Mouse (Mus musculus) forebrain, embryonic 14.5 days (tissue): ENCODE data around the gene Znrf4. TPM values are rescaled to one million over a fixed set of nuclear protein-coding genes. Genes with fewer than 3 reads are reported as not detected.

ENCODE experiments used
- ATAC-seq: fragments of 200-750 bp; cut with Nextera tagmentation; 2 replicates; pipeline ENCODE4 v1.8.0; 2017; ENCODE audit warnings: mild to moderate bottlenecking, moderate library complexity
- DNase-seq: peaks from one replicate; pipeline ENCODE4 v3.0.0-alpha.2; 2015; ENCODE audit warnings: low spot score
- H3K27ac ChIP-seq: fragments of 300-500 bp; sonication (generic); 2 replicates; pipeline ENCODE4 v1.5.1; 2014; ENCODE audit warnings: low read depth, mild to moderate bottlenecking, control low read depth, low read length, moderate library complexity
- H3K27me3 ChIP-seq: fragments of 300-500 bp; sonication (generic); replicated peaks from 2 replicates; pipeline ENCODE4 v1.6.1; 2014; ENCODE audit warnings: low read length, control low read depth, mixed read lengths; ENCODE audit not compliant: control insufficient read depth, insufficient read depth
- H3K36me3 ChIP-seq: fragments of 300-500 bp; sonication (generic); 2 replicates; pipeline ENCODE4 v1.6.1; 2014; ENCODE audit warnings: low read length, control low read depth; ENCODE audit not compliant: control insufficient read depth, insufficient read depth
- H3K4me1 ChIP-seq: fragments of 300-500 bp; sonication (generic); 2 replicates; pipeline ENCODE4 v1.6.1; 2014; ENCODE audit warnings: antibody characterized with exemption, low read length, control low read depth; ENCODE audit not compliant: control insufficient read depth, insufficient read depth
- H3K4me2 ChIP-seq: fragments of 300-500 bp; sonication (generic); 2 replicates; pipeline ENCODE4 v1.6.1; 2014; ENCODE audit warnings: mild to moderate bottlenecking, control low read depth, low read length
- H3K4me3 ChIP-seq: fragments of 300-500 bp; sonication (generic); 2 replicates; pipeline ENCODE4 v1.5.1; 2014; ENCODE audit warnings: low read depth, low read length, control low read depth
- H3K9ac ChIP-seq: fragments of 300-500 bp; sonication (generic); 2 replicates; pipeline ENCODE4 v1.6.1; 2014; ENCODE audit warnings: mild to moderate bottlenecking, low read length, control low read depth, moderate library complexity
- H3K9me3 ChIP-seq: fragments of 300-500 bp; sonication (generic); replicated peaks from 2 replicates; pipeline ENCODE4 v1.6.1; 2016; ENCODE audit warnings: low read length, control low read depth, mixed read lengths; ENCODE audit not compliant: control insufficient read depth
- WGBS: fragments of 180-500 bp; shearing (Covaris S2); extraction: QIAGEN DNeasy Blood & Tissue Kit; methylation state at CpG from one replicate; pipeline ENCODE4 v1.1.7; 2014; 5-methylcytosine and 5-hydroxymethylcytosine counted together
- polyA plus RNA-seq: library from polyadenylated mRNA; unstranded; fragments of >200 nt; fragmentation: Nextera tagmentation; extraction: Ambion mirVana; gene quantifications from 2 replicates; pipeline ENCODE4 v1.2.1, GENCODE M21; 2014

Znrf4 gene
- polyA plus RNA-seq, 1 experiment from 2014 or later, result 0.14 TPM

GRCm38 (mm10) chr17:56470001-56470436, 42.2 kb downstream of the Znrf4 start:
- Histone ChIP-seq H3K27me3 (no peaks in the 10 kb centered on the region), H3K9me3 (no peaks in the 10 kb centered on the region), H3K36me3 (peaks cover 23% of the 10 kb centered on the region), H3K27ac (peak overlapping the region; percentile 97), H3K4me2 (peak overlapping the region; percentile 46), H3K4me1 (peaks cover 77% of the 10 kb centered on the region), H3K9ac (peak overlapping the region; percentile 43), H3K4me3 (peak overlapping the region; percentile 5)
- DNase-seq (no peak), ATAC-seq (no peak)
- WGBS, result 7% methylated on average over 26 of the region's 26 CpGs

GRCm38 (mm10) chr17:56469275-56469674, 43.0 kb downstream of the Znrf4 start:
- peak overlapping the region; percentile 46 for H3K4me2 ChIP-seq
- no peaks in the 10 kb centered on the region for H3K9me3 ChIP-seq
- peak overlapping the region; percentile 97 for H3K27ac ChIP-seq
- peaks cover 82% of the 10 kb centered on the region for H3K4me1 ChIP-seq
- H3K27me3 ChIP-seq, result no peaks in the 10 kb centered on the region
- H3K4me3 ChIP-seq, result peak overlapping the region; percentile 5
- DNase-seq, result peak; percentile 79
- WGBS, result 10% methylated on average over 8 of the region's 8 CpGs
- peak overlapping the region; percentile 43 for H3K9ac ChIP-seq
- peak; percentile 21 for ATAC-seq
- H3K36me3 ChIP-seq, result peaks cover 23% of the 10 kb centered on the region

GRCm38 (mm10) chr17:56468870-56469269, 43.4 kb downstream of the Znrf4 start:
- Histone ChIP-seq H3K4me1 (peaks cover 82% of the 10 kb centered on the region), H3K36me3 (peaks cover 23% of the 10 kb centered on the region), H3K9ac (no peak overlapping the region), H3K27me3 (no peaks in the 10 kb centered on the region), H3K9me3 (no peaks in the 10 kb centered on the region), H3K4me2 (peak overlapping the region; percentile 46), H3K4me3 (no peak overlapping the region), H3K27ac (peak overlapping the region; percentile 97)
- 57% methylated on average over 7 of the region's 7 CpGs for WGBS
- peak; percentile 36 for DNase-seq
- no peak for ATAC-seq

- Histone ChIP-seq H3K4me2 (peak overlapping the region; percentile 46), H3K4me3 (no peak overlapping the region), H3K4me1 (peaks cover 81% of the 10 kb centered on the region), H3K27ac (peak overlapping the region; percentile 97), H3K9ac (peak overlapping the region; percentile 52; the same call in 1 of the 2 replicates), H3K9me3 (no peaks in the 10 kb centered on the region), H3K27me3 (no peaks in the 10 kb centered on the region), H3K36me3 (peaks cover 23% of the 10 kb centered on the region)
- no peak for ATAC-seq
- 87% methylated on average over 9 of the region's 9 CpGs for WGBS
- no peak for DNase-seq
Observed at GRCm38 (mm10) chr17:56468380-56468779, 43.9 kb downstream of the Znrf4 start.

- ATAC-seq (peak; percentile 81), DNase-seq (peak; percentile 98)
- Histone ChIP-seq H3K36me3 (peaks cover 23% of the 10 kb centered on the region), H3K9me3 (no peaks in the 10 kb centered on the region), H3K4me3 (no peak overlapping the region; the same call in 1 of the 2 replicates), H3K4me1 (peaks cover 83% of the 10 kb centered on the region), H3K9ac (peak overlapping the region; percentile 52; the same call in 1 of the 2 replicates), H3K27me3 (no peaks in the 10 kb centered on the region), H3K4me2 (peak overlapping the region; percentile 46), H3K27ac (peak overlapping the region; percentile 97)
- WGBS, result 2% methylated on average over 6 of the region's 7 CpGs
Observed at GRCm38 (mm10) chr17:56467456-56467884, 44.8 kb downstream of the Znrf4 start.

GRCm38 (mm10) chr17:56466747-56467146, 45.5 kb downstream of the Znrf4 start:
- Histone ChIP-seq H3K9ac (peak overlapping the region; percentile 37; the same call in 1 of the 2 replicates), H3K27me3 (no peaks in the 10 kb centered on the region), H3K4me2 (peak overlapping the region; percentile 46), H3K9me3 (no peaks in the 10 kb centered on the region), H3K4me3 (0 out of 2 replicates have a peak overlapping the region, but pooled peaks have one; percentile 8), H3K36me3 (peaks cover 23% of the 10 kb centered on the region), H3K4me1 (peaks cover 76% of the 10 kb centered on the region), H3K27ac (peak overlapping the region; percentile 97)
- ATAC-seq, result no peak
- peak; percentile 68 for DNase-seq
- WGBS, result 34% methylated on average over 6 of the region's 6 CpGs

GRCm38 (mm10) chr17:56464817-56465216, 47.4 kb downstream of the Znrf4 start:
- Histone ChIP-seq H3K9ac (no peak overlapping the region), H3K9me3 (no peaks in the 10 kb centered on the region), H3K4me2 (no peak overlapping the region), H3K27me3 (no peaks in the 10 kb centered on the region), H3K4me3 (no peak overlapping the region), H3K27ac (peak overlapping the region; percentile 46; the same call in 1 of the 2 replicates), H3K4me1 (peaks cover 75% of the 10 kb centered on the region), H3K36me3 (peaks cover 18% of the 10 kb centered on the region)
- ATAC-seq (no peak), DNase-seq (no peak)
- WGBS, result 51% methylated on average over 7 of the region's 7 CpGs

- Histone ChIP-seq H3K9ac (no peak overlapping the region), H3K27me3 (no peaks in the 10 kb centered on the region), H3K4me2 (no peak overlapping the region), H3K27ac (no peak overlapping the region), H3K36me3 (peaks cover 22% of the 10 kb centered on the region), H3K4me1 (peaks cover 70% of the 10 kb centered on the region), H3K4me3 (no peak overlapping the region), H3K9me3 (no peaks in the 10 kb centered on the region)
- WGBS, result 89% methylated on average over 2 of the region's 2 CpGs
- ATAC-seq (no peak), DNase-seq (no peak)
Observed at GRCm38 (mm10) chr17:56464345-56464744, 47.9 kb downstream of the Znrf4 start.

GRCm38 (mm10) chr17:56463500-56463899, 48.7 kb downstream of the Znrf4 start:
- peaks cover 62% of the 10 kb centered on the region for H3K4me1 ChIP-seq
- no peaks in the 10 kb centered on the region for H3K27me3 ChIP-seq
- peaks cover 15% of the 10 kb centered on the region for H3K36me3 ChIP-seq
- WGBS, result 42% methylated on average over 1 of the region's 1 CpGs
- H3K9ac ChIP-seq, result peak overlapping the region; percentile 46; the same call in 1 of the 2 replicates
- peak overlapping the region; percentile 90 for H3K4me2 ChIP-seq
- H3K9me3 ChIP-seq, result no peaks in the 10 kb centered on the region
- ATAC-seq, result no peak
- H3K4me3 ChIP-seq, result no peak overlapping the region
- no peak for DNase-seq
- H3K27ac ChIP-seq, result peak overlapping the region; percentile 92
